Comparison of ENCODE assay signal across 17 mouse cellular contexts in genomic region chr8:13060441-13061150, GRCm38 (mm10). TPM values are rescaled to one million over a fixed set of nuclear protein-coding genes. Genes with fewer than 3 reads are reported as not detected.
DNase-seq lines count a peak whose midpoint lies in the region; ATAC-seq and TF ChIP-seq lines count a peak whose summit lies in the region.
"Had no signal": no experiment of that assay in that cellular context is flagged by ENCODE, and none has a peak within 500 bp of the region (broad histone marks: within the 10 kb centered on the region; RNA-seq: fewer than 3 reads in every experiment).

TSS of gene Proz (plus strand) at chr8:13060914.

- H3K27ac ChIP-seq in liver, embryonic 12.5 days = peak within 1 kb of the TSS; percentile 57
- no peak within 1 kb of the TSS for H3K27ac ChIP-seq in stomach, postnatal 0 days (replicated peaks)
- H3K27ac ChIP-seq: embryonic facial prominence, embryonic 15.5 days; forebrain, embryonic 13.5 days; hindbrain, embryonic 15.5 days; limb, embryonic 13.5 days; midbrain, embryonic 12.5 days had no signal

- H3K4me1 ChIP-seq in erythroblast, embryonic 14.5 days (ENCODE audit: control insufficient read depth) = peaks cover 10% of the 10 kb centered on the region
- H3K4me1 ChIP-seq in liver, embryonic 12.5 days = 0 out of 2 replicates have a peak, but pooled peaks cover 12% of the 10 kb centered on the region
- no peaks in the 10 kb centered on the region for H3K4me1 ChIP-seq in stomach, postnatal 0 days (replicated peaks; ENCODE audit: control insufficient read depth, insufficient read depth)
- H3K4me1 ChIP-seq: embryonic facial prominence, embryonic 15.5 days; forebrain, embryonic 13.5 days; hindbrain, embryonic 15.5 days; midbrain, embryonic 12.5 days had no signal

- H3K27me3 ChIP-seq in erythroblast, embryonic 14.5 days (ENCODE audit: control insufficient read depth) = no peaks in the 10 kb centered on the region
- H3K27me3 ChIP-seq in liver, embryonic 12.5 days (replicated peaks) = 0 out of 2 replicates have a peak, but pooled peaks cover 3% of the 10 kb centered on the region
- no peaks in the 10 kb centered on the region for H3K27me3 ChIP-seq in stomach, postnatal 0 days (ENCODE audit: control insufficient read depth, insufficient read depth, low read length)
- H3K27me3 ChIP-seq: embryonic facial prominence, embryonic 15.5 days; forebrain, embryonic 13.5 days; hindbrain, embryonic 15.5 days; limb, embryonic 13.5 days; midbrain, embryonic 12.5 days had no signal

- peak; percentile 70 for DNase-seq in kidney, postnatal 10 days
- DNase-seq in stomach, postnatal 0 days (ENCODE audit: low spot score) = peak; percentile 73
- DNase-seq in B cell, adult 2 months = no peak
- no peak for DNase-seq in retina, postnatal 1 day
- DNase-seq: adrenal gland, adult 2 months; cerebellum, adult 18-20 months; heart, adult 18-20 months; right cerebral cortex, adult 18-20 months had no signal

- no peak for ATAC-seq in erythroblast, adult 5-6 weeks (replicated peaks; ENCODE audit: low FRiP score, poor library complexity, severe bottlenecking)
- peak; percentile 65 for ATAC-seq in liver, embryonic 12.5 days
- peak; percentile 83 for ATAC-seq in stomach, postnatal 0 days (ENCODE audit: low FRiP score, low TSS enrichment)
- ATAC-seq in megakaryocyte, adult 5-6 weeks (ENCODE audit: poor library complexity, severe bottlenecking) = no peak
- ATAC-seq: forebrain, embryonic 13.5 days had no signal

- 57% methylated on average over 17 of the region's 17 CpGs for WGBS in liver, embryonic 12.5 days (ENCODE audit: insufficient replicate concordance)
- 58% methylated on average over 17 of the region's 17 CpGs for WGBS in stomach, postnatal 0 days

- H3K4me3 ChIP-seq in erythroblast, embryonic 14.5 days (replicated peaks) = peak within 1 kb of the TSS; percentile 56
- H3K4me3 ChIP-seq in liver, embryonic 12.5 days = peak within 1 kb of the TSS; percentile 33
- no peak within 1 kb of the TSS for H3K4me3 ChIP-seq in stomach, postnatal 0 days (ENCODE audit: low read depth, low read length)
- H3K4me3 ChIP-seq: embryonic facial prominence, embryonic 15.5 days; forebrain, embryonic 13.5 days; hindbrain, embryonic 15.5 days; limb, embryonic 13.5 days; midbrain, embryonic 12.5 days had no signal

- H3K4me2 ChIP-seq in liver, embryonic 12.5 days = peak within 1 kb of the TSS; percentile 47
- H3K4me2 ChIP-seq in stomach, postnatal 0 days (replicated peaks; ENCODE audit: low read depth) = no peak within 1 kb of the TSS
- H3K4me2 ChIP-seq: embryonic facial prominence, embryonic 15.5 days; forebrain, embryonic 13.5 days; hindbrain, embryonic 15.5 days; limb, embryonic 13.5 days; midbrain, embryonic 12.5 days had no signal

- TF ChIP-seq CTCF in stomach, postnatal 0 days (IDR thresholded peaks at IDR 0.05; ENCODE audit: low read depth) = no peak

- H3K36me3 ChIP-seq in erythroblast, embryonic 14.5 days (ENCODE audit: control insufficient read depth) = peaks cover 8% of the 10 kb centered on the region; the same call in 1 of the 2 replicates
- H3K36me3 ChIP-seq in liver, embryonic 12.5 days = peaks cover 3% of the 10 kb centered on the region; the same call in 1 of the 2 replicates
- H3K36me3 ChIP-seq in stomach, postnatal 0 days (ENCODE audit: control insufficient read depth, insufficient read depth, low read length) = no peaks in the 10 kb centered on the region
- H3K36me3 ChIP-seq: embryonic facial prominence, embryonic 15.5 days; hindbrain, embryonic 15.5 days; limb, embryonic 13.5 days; midbrain, embryonic 12.5 days had no signal

- H3K9me3 ChIP-seq in erythroblast, embryonic 14.5 days (ENCODE audit: control insufficient read depth, low read length) = no peaks in the 10 kb centered on the region
- no peaks in the 10 kb centered on the region for H3K9me3 ChIP-seq in liver, embryonic 12.5 days (replicated peaks)
- no peaks in the 10 kb centered on the region for H3K9me3 ChIP-seq in stomach, postnatal 0 days (ENCODE audit: control insufficient read depth, low read length)
- H3K9me3 ChIP-seq: embryonic facial prominence, embryonic 15.5 days; forebrain, embryonic 13.5 days; hindbrain, embryonic 15.5 days; limb, embryonic 13.5 days; midbrain, embryonic 12.5 days had no signal

- H3K9ac ChIP-seq in liver, embryonic 12.5 days = no peak within 1 kb of the TSS
- H3K9ac ChIP-seq in stomach, postnatal 0 days (ENCODE audit: low read length) = no peak within 1 kb of the TSS
- H3K9ac ChIP-seq: embryonic facial prominence, embryonic 15.5 days; forebrain, embryonic 13.5 days; hindbrain, embryonic 15.5 days; limb, embryonic 13.5 days; midbrain, embryonic 12.5 days had no signal

- no peak for TF ChIP-seq EP300 in stomach, postnatal 0 days (optimal IDR thresholded peaks at IDR 0.05)

RNA-seq across cellular contexts. Expression of gene Proz, which starts in this region (rescaled TPM):
- 0.02 and 0.07 TPM in 2 replicates for polyA plus RNA-seq in erythroblast, embryonic 14.5 days (2012)
- total RNA-seq in erythroblast, adult 5-6 weeks (2015; ENCODE audit: low replicate concordance) = not detected in 2 replicates
- not detected in 2 replicates for total RNA-seq in erythroblast, adult 5-6 weeks (2017; ENCODE audit: low replicate concordance)
- polyA plus RNA-seq in liver, embryonic 12.5 days (2016; fragmentation: Nextera tagmentation; extraction: Ambion mirVana) = 14.6 and 15.1 TPM in 2 replicates
- 6.7 and 7.4 TPM in 2 replicates for polyA plus RNA-seq in stomach, postnatal 0 days (2015; fragmentation: Nextera tagmentation; extraction: Ambion mirVana)
- total RNA-seq in megakaryocyte, adult 5-6 weeks (2015) = 0.07 and 0.20 TPM in 2 replicates
- total RNA-seq in megakaryocyte, adult 5-6 weeks (2017) = 0.33 TPM in 1 of 2 replicates, not detected in the other
- total RNA-seq: heart, adult 18-20 months had no signal

Comparison
In these comparisons a context has a peak if more than half of its experiments do, and no peak if none do; other contexts are left out.
1. ATAC-seq: peak in liver, embryonic 12.5 days (single experiment) and stomach, postnatal 0 days (single experiment); none in erythroblast, adult 5-6 weeks (single experiment) and megakaryocyte, adult 5-6 weeks (single experiment).
2. DNase-seq: peak in kidney, postnatal 10 days (single experiment) and stomach, postnatal 0 days (single experiment); none in B cell, adult 2 months (0 of 2) and retina, postnatal 1 day (single experiment).